Mouse (Mus musculus) E14TG2a.4 (cell line): ENCODE measurements around the gene Gm11541.

Experiments used
- CTCF ChIP-seq: conservative IDR thresholded peaks from 2 replicates; pipeline ENCODE4 v1.5.1; 2014; ENCODE audit warnings: low read length
- POU5F1 ChIP-seq: IDR thresholded peaks from 2 replicates; pipeline ENCODE4 v1.6.1; 2014; ENCODE audit warnings: low read length, borderline replicate concordance

GRCm38 (mm10) chr11:94697703-94698464 is 6.4 kb downstream of the Gm11541 start:
- TF ChIP-seq CTCF (no peak), POU5F1 (no peak)
